Mouse (Mus musculus): ENCODE results near the gene Cwc25.

GRCm38 (mm10) chr11:97771410-97771809, 5.1 kb upstream of the Cwc25 start:
- TF ChIP-seq CTCF (IDR thresholded peaks at IDR 0.05; ENCODE audit: control insufficient read depth, insufficient read depth, insufficient read length) = no peak
- no peak for TF ChIP-seq MYOG (IDR thresholded peaks at IDR 0.05; ENCODE audit: control insufficient read depth, extremely low read depth, insufficient read length)

Data from C2C12 (cell line).